Mouse (Mus musculus) testis, adult 2 months (tissue): ENCODE measurements at regions not wholly inside any gene's neighbourhood (a gene's known extent, or its start where the extent isn't known, plus 50 kb on each side); places are given as distances from the start of the nearest gene placed in this dataset.

Experiments used
- H3K27ac ChIP-seq: fragments of 200-500 bp; 2 replicates; pipeline ENCODE4 v1.5.1; 2012; ENCODE audit warnings: low read depth, low read length; ENCODE audit not compliant: control insufficient read depth, insufficient read depth
- H3K27me3 ChIP-seq: fragments of 200-500 bp; 2 replicates; pipeline ENCODE4 v1.6.1; 2012; ENCODE audit warnings: mild to moderate bottlenecking, low read length, moderate library complexity; ENCODE audit not compliant: control insufficient read depth, insufficient read depth
- H3K36me3 ChIP-seq: fragments of 200-500 bp; 2 replicates; pipeline ENCODE4 v1.6.1; 2012; ENCODE audit warnings: mild to moderate bottlenecking, low read length; ENCODE audit not compliant: control insufficient read depth, insufficient read depth
- H3K4me1 ChIP-seq: fragments of 200-500 bp; 2 replicates; pipeline ENCODE4 v1.6.1; 2012; ENCODE audit warnings: low read length; ENCODE audit not compliant: control insufficient read depth, insufficient read depth
- H3K4me3 ChIP-seq: fragments of 200-500 bp; 2 replicates; pipeline ENCODE4 v1.5.1; 2012; ENCODE audit warnings: low read depth, mild to moderate bottlenecking, low read length, moderate library complexity, mixed read lengths; ENCODE audit not compliant: control insufficient read depth
- CTCF ChIP-seq: fragments of 200-500 bp; IDR thresholded peaks from 2 replicates; pipeline ENCODE4 v1.5.1; 2012; ENCODE audit warnings: low read depth, mild to moderate bottlenecking, inconsistent platforms, low read length, moderate library complexity; ENCODE audit not compliant: control insufficient read depth, insufficient read depth, insufficient replicate concordance
- POLR2A ChIP-seq: fragments of 200-500 bp; IDR thresholded peaks from 2 replicates; pipeline ENCODE4 v1.6.1; 2012; ENCODE audit warnings: low read depth, mild to moderate bottlenecking, inconsistent platforms, low read length, moderate library complexity; ENCODE audit not compliant: control insufficient read depth

DNA sequence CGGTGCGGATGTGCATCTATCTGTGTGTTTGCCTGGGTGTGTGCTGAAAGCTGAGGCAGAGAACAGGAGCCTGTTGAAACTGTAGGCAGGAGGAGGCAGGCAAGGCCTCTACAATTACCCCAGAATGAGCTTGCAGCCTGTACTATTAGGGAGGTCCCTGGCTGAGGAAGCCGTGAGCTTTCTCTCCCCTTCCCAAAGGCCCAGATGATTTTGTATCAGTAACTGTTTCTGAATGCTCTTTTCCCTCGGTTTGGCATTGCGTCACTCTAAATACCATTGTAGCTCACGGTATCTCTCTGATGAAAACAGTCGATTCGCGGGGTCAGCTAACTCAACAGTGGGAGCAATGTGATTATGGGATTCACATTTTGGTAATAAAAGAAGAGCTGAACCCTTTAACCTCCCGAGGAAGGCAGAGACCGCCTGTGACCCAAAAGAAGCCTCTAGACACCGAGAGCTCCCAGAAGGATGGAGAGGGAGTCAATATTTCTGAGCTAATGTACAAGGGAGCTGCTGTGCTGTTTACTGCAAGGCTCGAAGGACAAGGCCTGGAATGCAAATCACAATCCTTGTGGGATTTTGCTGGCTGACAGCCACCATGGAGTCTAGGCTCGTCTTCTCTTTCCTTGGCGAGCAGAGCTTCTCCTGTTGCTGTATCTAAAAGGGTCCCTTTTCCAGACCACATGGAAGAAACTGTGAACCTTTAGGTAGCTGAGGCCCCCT, 482.8 kb upstream of the Adam5 start:
- no peak for TF ChIP-seq CTCF
- TF ChIP-seq POLR2A = no peak
- Histone ChIP-seq H3K27me3 (no peaks in the 10 kb centered on the region), H3K4me3 (no peak overlapping the region), H3K36me3 (no peaks in the 10 kb centered on the region), H3K27ac (no peak overlapping the region), H3K4me1 (no peaks in the 10 kb centered on the region; the same call in none of the 2 replicates)
